8 mouse cellular contexts compared by ENCODE assay signal in the genomic region with DNA sequence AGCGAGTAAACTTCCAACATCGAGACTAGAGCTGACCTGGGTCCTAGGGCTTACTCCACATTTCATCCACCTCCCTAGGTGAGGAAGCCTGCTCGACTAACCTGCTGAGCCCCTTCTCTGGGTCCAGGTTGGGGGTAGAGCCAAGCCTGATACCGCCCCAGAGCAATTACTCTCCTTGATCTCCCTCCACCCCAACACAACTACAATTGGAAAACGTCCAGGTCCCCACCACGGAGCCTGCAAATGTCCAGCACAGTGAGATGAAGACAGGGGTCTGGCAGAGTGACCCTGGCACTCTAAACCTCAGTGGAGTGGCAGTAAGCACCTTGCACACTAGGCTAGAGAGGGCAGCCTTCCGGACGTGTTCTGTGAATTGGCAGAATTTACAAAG. TPM values are rescaled to one million over a fixed set of nuclear protein-coding genes. Genes with fewer than 3 reads are reported as not detected.
DNase-seq lines count a peak whose midpoint lies in the region; ATAC-seq lines count a peak whose summit lies in the region.

No protein-coding gene starts in this region.

- peaks cover 14% of the 10 kb centered on the region; the same call in 1 of the 2 replicates for H3K4me1 ChIP-seq in lung, embryonic 15.5 days
- peaks cover 9% of the 10 kb centered on the region for H3K4me1 ChIP-seq in limb, embryonic 10.5 days
- H3K4me1 ChIP-seq in neural tube, embryonic 15.5 days, result peaks cover 28% of the 10 kb centered on the region

- intact Hi-C loops in left cerebral cortex, postnatal 36 days (cut with DNase I), result no loop called here

- H3K4me3 ChIP-seq in lung, embryonic 15.5 days, result peak overlapping the region; percentile 53
- peak overlapping the region; percentile 55 for H3K4me3 ChIP-seq in limb, embryonic 10.5 days
- peak overlapping the region; percentile 47 for H3K4me3 ChIP-seq in neural tube, embryonic 15.5 days (replicated peaks)

- no peaks in the 10 kb centered on the region for H3K9me3 ChIP-seq in lung, embryonic 15.5 days
- H3K9me3 ChIP-seq in limb, embryonic 10.5 days (replicated peaks), result no peaks in the 10 kb centered on the region
- no peaks in the 10 kb centered on the region for H3K9me3 ChIP-seq in neural tube, embryonic 15.5 days (replicated peaks)

- peaks cover 29% of the 10 kb centered on the region for H3K27me3 ChIP-seq in lung, embryonic 15.5 days
- H3K27me3 ChIP-seq in limb, embryonic 10.5 days (ENCODE audit: low read depth, poor library complexity, severe bottlenecking), result peaks cover 72% of the 10 kb centered on the region
- peaks cover 24% of the 10 kb centered on the region for H3K27me3 ChIP-seq in neural tube, embryonic 15.5 days (replicated peaks)

- H3K4me2 ChIP-seq in lung, embryonic 15.5 days, result peak overlapping the region; percentile 93
- H3K4me2 ChIP-seq in neural tube, embryonic 15.5 days, result peak overlapping the region; percentile 72

- no peaks in the 10 kb centered on the region for H3K36me3 ChIP-seq in lung, embryonic 15.5 days
- no peaks in the 10 kb centered on the region for H3K36me3 ChIP-seq in limb, embryonic 10.5 days
- peaks cover 10% of the 10 kb centered on the region for H3K36me3 ChIP-seq in neural tube, embryonic 15.5 days

- peak; percentile 28 for DNase-seq in cerebellum, adult 11 months
- DNase-seq in cerebellum, adult 9-11 months, result no peak
- no peak for DNase-seq in lung, postnatal 4 days
- no peak for DNase-seq in limb, embryonic 10.5 days (ENCODE audit: low spot score)
- no peak for DNase-seq in spleen, postnatal 36 days (ENCODE audit: low spot score in 2 of 2)
- DNase-seq in left cerebral cortex, postnatal 36 days (ENCODE audit: low spot score in 2 of 2), result no peak

- ATAC-seq in lung, embryonic 15.5 days (ENCODE audit: borderline replicate concordance, extremely low read depth, low FRiP score, low TSS enrichment), result 0 out of 2 replicates have a peak, but pooled peaks have one; percentile 3
- no peak for ATAC-seq in neural tube, embryonic 15.5 days (ENCODE audit: low FRiP score)

- peak overlapping the region; percentile 50 for H3K9ac ChIP-seq in lung, embryonic 15.5 days
- peak overlapping the region; percentile 74 for H3K9ac ChIP-seq in neural tube, embryonic 15.5 days (replicated peaks)

- H3K27ac ChIP-seq in lung, embryonic 15.5 days, result no peak overlapping the region
- no peak overlapping the region for H3K27ac ChIP-seq in limb, embryonic 10.5 days
- H3K27ac ChIP-seq in neural tube, embryonic 15.5 days (replicated peaks), result peak overlapping the region; percentile 69; the same call in 1 of the 2 replicates

- WGBS in lung, embryonic 15.5 days, result 12% methylated on average over 8 of the region's 8 CpGs
- WGBS in limb, embryonic 10.5 days, result 18% methylated on average over 8 of the region's 8 CpGs
- WGBS in neural tube, embryonic 15.5 days, result 12% methylated on average over 8 of the region's 8 CpGs

RNA-seq across cellular contexts. Expression of a gene that starts 6.2 kb away (rescaled TPM):
- 9.2 and 9.6 TPM in 2 replicates for polyA plus RNA-seq in lung, embryonic 15.5 days (2015; fragmentation: Nextera tagmentation; extraction: Ambion mirVana)
- 0.44 and 0.81 TPM in 2 replicates for polyA plus RNA-seq in limb, embryonic 10.5 days (2016; fragmentation: Nextera tagmentation; extraction: Ambion mirVana)
- 40.4 and 46.1 TPM in 2 replicates for polyA plus RNA-seq in neural tube, embryonic 15.5 days (2015; fragmentation: Nextera tagmentation; extraction: Ambion mirVana)
- total RNA-seq in left cerebral cortex, postnatal 36 days (2021), result 100 to 1,000 TPM in 1 of 2 experiments, 10 to 100 TPM in 1; 89.6 to 101 TPM

RNA-seq across cellular contexts. Expression of a gene that starts 15.1 kb away (rescaled TPM):
- 1.2 and 1.7 TPM in 2 replicates for polyA plus RNA-seq in lung, embryonic 15.5 days (2015; fragmentation: Nextera tagmentation; extraction: Ambion mirVana)
- polyA plus RNA-seq in limb, embryonic 10.5 days (2016; fragmentation: Nextera tagmentation; extraction: Ambion mirVana), result 0.08 TPM in 1 of 2 replicates, not detected in the other
- 2.6 and 2.8 TPM in 2 replicates for polyA plus RNA-seq in neural tube, embryonic 15.5 days (2015; fragmentation: Nextera tagmentation; extraction: Ambion mirVana)
- 1 to 10 TPM; 1.0 TPM for total RNA-seq in left cerebral cortex, postnatal 36 days (2021)

RNA-seq across cellular contexts. Expression of a gene that starts 15.8 kb away (rescaled TPM):
- 1.3 and 1.8 TPM in 2 replicates for polyA plus RNA-seq in lung, embryonic 15.5 days (2015; fragmentation: Nextera tagmentation; extraction: Ambion mirVana)
- not detected in 2 replicates for polyA plus RNA-seq in limb, embryonic 10.5 days (2016; fragmentation: Nextera tagmentation; extraction: Ambion mirVana)
- 0.98 and 1.3 TPM in 2 replicates for polyA plus RNA-seq in neural tube, embryonic 15.5 days (2015; fragmentation: Nextera tagmentation; extraction: Ambion mirVana)
- total RNA-seq in left cerebral cortex, postnatal 36 days (2021), result under 1 TPM; 0.42 to 0.72 TPM

RNA-seq across cellular contexts. Expression of a gene that starts 42.3 kb away (rescaled TPM):
- polyA plus RNA-seq in lung, embryonic 15.5 days (2015; fragmentation: Nextera tagmentation; extraction: Ambion mirVana), result 28.2 and 32.2 TPM in 2 replicates
- polyA plus RNA-seq in limb, embryonic 10.5 days (2016; fragmentation: Nextera tagmentation; extraction: Ambion mirVana), result 74.3 and 74.4 TPM in 2 replicates
- 25.8 and 28.8 TPM in 2 replicates for polyA plus RNA-seq in neural tube, embryonic 15.5 days (2015; fragmentation: Nextera tagmentation; extraction: Ambion mirVana)
- total RNA-seq in left cerebral cortex, postnatal 36 days (2021), result 10 to 100 TPM; 43.6 to 80.2 TPM

RNA-seq across cellular contexts. Expression of a gene that starts 45.9 kb away (rescaled TPM):
- polyA plus RNA-seq in lung, embryonic 15.5 days (2015; fragmentation: Nextera tagmentation; extraction: Ambion mirVana), result 54.5 and 56.8 TPM in 2 replicates
- polyA plus RNA-seq in limb, embryonic 10.5 days (2016; fragmentation: Nextera tagmentation; extraction: Ambion mirVana), result 47.8 and 58.9 TPM in 2 replicates
- 58.1 and 60.8 TPM in 2 replicates for polyA plus RNA-seq in neural tube, embryonic 15.5 days (2015; fragmentation: Nextera tagmentation; extraction: Ambion mirVana)
- 10 to 100 TPM; 42.9 to 49.3 TPM for total RNA-seq in left cerebral cortex, postnatal 36 days (2021)
